Mouse (Mus musculus) layer of hippocampus, postnatal 14 days (tissue): ENCODE measurements at regions not wholly inside any gene's neighbourhood (a gene's known extent, or its start where the extent isn't known, plus 50 kb on each side); places are given as distances from the start of the nearest gene placed in this dataset.

Experiments used
- DNase-seq, 2 experiments: peaks; one replicate each; pipeline ENCODE4 v3.0.0; 2021 to 2022; ENCODE audit warnings: low spot score in 2 of 2, mixed read lengths in 1 of 2

- peak in 1 of 2 experiments; percentile 16 for DNase-seq
Measured at GRCm38 (mm10) chr4:69116353-69116752, 162.2 kb upstream of the Brinp1 start.

GRCm38 (mm10) chr4:69105188-69105587, 151.0 kb upstream of the Brinp1 start:
- DNase-seq, result peak in 1 of 2 experiments; percentile 16

- DNase-seq, result peak; percentile 10 to 13
Measured at GRCm38 (mm10) chr4:69095748-69096408, 141.7 kb upstream of the Brinp1 start.

- DNase-seq, result no peak
Measured at GRCm38 (mm10) chr4:69078085-69078484, 123.9 kb upstream of the Brinp1 start.

- no peak for DNase-seq
Measured at GRCm38 (mm10) chr4:69077316-69077715, 123.1 kb upstream of the Brinp1 start.

- no peak for DNase-seq
Measured at GRCm38 (mm10) chr4:69039645-69040342, 85.6 kb upstream of the Brinp1 start.

- DNase-seq, result no peak
Measured at GRCm38 (mm10) chr4:69034166-69034565, 80.0 kb upstream of the Brinp1 start.

- DNase-seq, result no peak
Measured at GRCm38 (mm10) chr4:69020159-69020727, 66.0 kb upstream of the Brinp1 start.

- peak; percentile 13 to 67 for DNase-seq
Measured at GRCm38 (mm10) chr4:69015396-69015795, 61.2 kb upstream of the Brinp1 start.
